Mouse (Mus musculus) limb, embryonic 13.5 days (tissue): Measurements from ENCODE around the gene Btg1-ps1. TPM values are rescaled to one million over a fixed set of nuclear protein-coding genes. Genes with fewer than 3 reads are reported as not detected.
"Not testable (repeated sequence)": the region's sequence is repeated elsewhere in the genome, so short reads cannot be mapped to it uniquely, and the experiment has no call there.

Experiments
- ATAC-seq: fragments of 200-750 bp; cut with Nextera tagmentation; 2 replicates; pipeline ENCODE4 v1.8.0; 2017; ENCODE audit warnings: low read depth, moderate number of reproducible peaks, moderate TSS enrichment; ENCODE audit not compliant: low FRiP score
- H3K27ac ChIP-seq: fragments of 300-500 bp; sonication (generic); 2 replicates; pipeline ENCODE4 v1.5.1; 2015; ENCODE audit warnings: inconsistent platforms, mild to moderate bottlenecking, moderate library complexity
- H3K27me3 ChIP-seq: fragments of 300-500 bp; sonication (generic); 2 replicates; pipeline ENCODE4 v1.6.1; 2015; ENCODE audit warnings: mild to moderate bottlenecking, inconsistent platforms
- H3K36me3 ChIP-seq: fragments of 300-500 bp; sonication (generic); 2 replicates; pipeline ENCODE4 v1.6.1; 2015; ENCODE audit warnings: inconsistent platforms, mild to moderate bottlenecking, moderate library complexity
- H3K4me1 ChIP-seq: fragments of 300-500 bp; sonication (generic); 2 replicates; pipeline ENCODE4 v1.6.1; 2015; ENCODE audit warnings: inconsistent platforms
- H3K4me2 ChIP-seq: fragments of 300-500 bp; sonication (generic); replicated peaks from 2 replicates; pipeline ENCODE4 v1.6.1; 2015; ENCODE audit warnings: inconsistent platforms, mild to moderate bottlenecking, moderate library complexity
- H3K4me3 ChIP-seq: fragments of 300-500 bp; sonication (generic); 2 replicates; pipeline ENCODE4 v1.5.1; 2015; ENCODE audit warnings: moderate library complexity, mild to moderate bottlenecking, inconsistent platforms
- H3K9ac ChIP-seq: fragments of 300-500 bp; sonication (generic); 2 replicates; pipeline ENCODE4 v1.6.1; 2015; ENCODE audit warnings: mild to moderate bottlenecking, inconsistent platforms
- H3K9me3 ChIP-seq: fragments of 300-500 bp; sonication (generic); 2 replicates; pipeline ENCODE4 v1.6.1; 2016; ENCODE audit warnings: inconsistent platforms
- WGBS: fragments of 180-500 bp; shearing (Covaris S2); methylation state at CpG from one replicate; pipeline ENCODE4 v1.1.7; 2015; 5-methylcytosine and 5-hydroxymethylcytosine counted together
- polyA plus RNA-seq: library from polyadenylated mRNA; unstranded; fragments of >200 nt; fragmentation: Nextera tagmentation; extraction: Ambion mirVana; gene quantifications from 2 replicates; pipeline ENCODE4 v1.2.1, GENCODE M21; 2015

Gene Btg1-ps1
- polyA plus RNA-seq, result not detected in 2 replicates

DNA sequence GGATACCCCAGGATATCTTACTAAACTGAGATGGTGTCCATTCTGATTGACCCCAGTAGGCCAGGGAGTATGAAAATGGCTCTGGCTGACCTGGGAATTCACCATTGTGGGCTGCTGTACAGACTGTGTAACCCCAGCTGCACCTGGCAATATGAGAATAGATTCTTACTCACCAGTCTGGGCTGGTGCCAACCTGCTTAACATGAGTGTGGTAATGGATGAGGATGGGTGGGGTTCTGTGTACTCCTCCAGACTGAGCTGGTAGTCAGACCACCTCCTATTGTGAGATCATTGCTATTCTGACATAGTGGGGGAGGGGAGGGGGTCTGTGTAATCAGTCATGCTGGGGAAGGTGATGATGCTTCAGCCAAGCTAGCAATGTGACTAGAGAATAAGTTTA, at the start of gene Btg1-ps1:
TSS of gene Btg1-ps1 (minus strand) at position 219 of the 400 bp plus-strand sequence.
- H3K4me2 ChIP-seq, H3K9ac ChIP-seq, H3K27me3 ChIP-seq, H3K9me3 ChIP-seq, H3K36me3 ChIP-seq, ATAC-seq, H3K27ac ChIP-seq, H3K4me1 ChIP-seq, H3K4me3 ChIP-seq: not testable (repeated sequence)

DNA sequence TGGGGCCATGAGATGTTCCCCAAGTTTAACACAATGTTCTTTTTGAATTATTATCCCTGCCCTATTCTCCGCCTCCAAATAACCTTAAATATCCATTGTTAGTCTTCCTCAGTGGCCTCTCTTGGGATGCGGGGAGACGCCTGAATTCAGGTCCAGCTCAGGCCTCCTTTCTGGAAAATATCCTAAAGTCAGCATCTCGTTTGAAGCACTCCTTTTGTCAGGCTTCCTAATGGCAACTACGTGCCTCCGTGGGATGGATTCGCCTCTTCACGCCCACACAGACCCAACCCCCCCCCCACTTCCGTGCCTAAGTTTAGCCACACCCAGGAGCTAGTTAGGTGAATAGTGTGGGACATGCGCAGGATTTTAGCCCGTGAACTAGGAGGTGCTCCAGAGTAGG, 47.6 kb upstream of the Btg1-ps1 start, which contains the start of gene Rhox10:
TSS of gene Rhox10 (plus strand) at position 301 of the 400 bp plus-strand sequence.
- Histone ChIP-seq H3K4me2 (no peak within 1 kb of the TSS), H3K9me3 (no peaks in the 10 kb centered on the region), H3K36me3 (no peaks in the 10 kb centered on the region), H3K4me1 (no peaks in the 10 kb centered on the region), H3K9ac (no peak within 1 kb of the TSS), H3K27ac (no peak within 1 kb of the TSS), H3K4me3 (no peak within 1 kb of the TSS), H3K27me3 (no peaks in the 10 kb centered on the region)
- WGBS, result 86% methylated on average over 11 of the region's 11 CpGs
- no peak for ATAC-seq

DNA sequence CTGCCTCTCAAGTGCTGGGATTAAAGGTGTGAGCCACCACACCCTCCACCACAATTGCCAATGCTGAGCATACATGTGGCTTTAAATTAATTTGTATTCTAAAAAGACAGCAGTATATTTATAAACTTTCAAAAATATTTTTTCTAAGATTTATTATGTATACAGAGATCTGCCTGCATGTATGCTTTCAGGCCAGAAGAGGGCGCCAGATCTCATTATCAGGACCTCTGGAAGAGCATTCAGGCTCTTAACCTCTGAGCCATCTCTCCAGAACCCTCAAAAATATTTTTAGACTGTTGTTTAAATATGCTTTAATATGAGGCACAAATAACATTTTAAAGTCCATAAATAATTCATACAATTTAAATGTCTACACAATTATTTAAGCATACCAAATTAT, 42.9 kb upstream of the Btg1-ps1 start:
- no peaks in the 10 kb centered on the region for H3K27me3 ChIP-seq
- no peak overlapping the region for H3K4me2 ChIP-seq
- no peaks in the 10 kb centered on the region for H3K36me3 ChIP-seq
- H3K9me3 ChIP-seq, result no peaks in the 10 kb centered on the region
- H3K27ac ChIP-seq, result no peak overlapping the region
- H3K4me1 ChIP-seq, result no peaks in the 10 kb centered on the region
- no peak for ATAC-seq
- WGBS, result 0% methylated on average over 1 of the region's 1 CpGs
- no peak overlapping the region for H3K4me3 ChIP-seq
- H3K9ac ChIP-seq, result no peak overlapping the region

DNA sequence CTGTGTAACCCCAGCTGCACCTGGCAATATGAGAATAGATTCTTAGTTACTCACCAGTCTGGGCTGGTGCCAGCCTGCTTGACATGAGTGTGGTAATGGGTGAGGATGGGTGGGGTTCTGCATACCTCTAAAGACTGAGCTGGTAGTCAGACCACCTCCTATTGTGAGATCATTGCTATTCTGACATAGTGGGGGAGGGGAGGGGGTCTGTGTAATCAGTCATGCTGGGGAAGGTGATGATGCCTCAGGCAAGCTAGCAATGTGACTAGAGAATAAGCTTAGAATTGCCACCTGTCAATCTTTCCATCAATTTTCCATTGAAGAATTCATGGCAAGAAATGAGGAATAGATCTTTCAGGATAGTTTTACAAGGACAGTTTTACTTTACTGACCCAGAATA, 24.4 kb upstream of the Btg1-ps1 start, which contains the start of gene Btg1-ps2:
TSS of gene Btg1-ps2 (minus strand) at position 101 of the 400 bp plus-strand sequence.
- H3K9me3 ChIP-seq, H3K9ac ChIP-seq, ATAC-seq, H3K4me2 ChIP-seq, H3K4me3 ChIP-seq, H3K27me3 ChIP-seq, H3K36me3 ChIP-seq, H3K27ac ChIP-seq, H3K4me1 ChIP-seq: not testable (repeated sequence)

DNA sequence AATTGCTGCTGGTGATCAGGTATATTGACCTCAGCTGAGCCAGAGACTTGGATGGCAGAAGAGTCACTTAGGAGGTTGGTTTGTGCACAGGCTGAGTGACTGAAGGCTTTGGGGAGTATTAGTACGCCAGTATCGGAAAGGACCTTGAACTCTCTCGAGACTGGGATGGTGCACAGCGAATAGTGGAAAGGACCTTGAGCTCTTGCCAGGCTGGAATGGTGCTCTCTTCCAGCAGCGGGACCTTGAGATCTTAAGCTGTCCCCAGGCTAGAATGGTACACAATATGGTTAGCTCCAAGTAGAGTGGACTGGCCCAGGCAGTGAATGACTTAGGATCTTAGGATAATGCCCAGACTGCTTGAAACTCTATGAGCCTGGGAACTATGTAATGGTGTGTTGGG, 21.1 kb upstream of the Btg1-ps1 start:
- no peaks in the 10 kb centered on the region for H3K27me3 ChIP-seq
- no peak overlapping the region for H3K27ac ChIP-seq
- H3K9ac ChIP-seq, result no peak overlapping the region
- ATAC-seq, result no peak
- no peaks in the 10 kb centered on the region for H3K4me1 ChIP-seq
- WGBS, result 95% methylated on average over 5 of the region's 5 CpGs
- no peak overlapping the region for H3K4me3 ChIP-seq
- H3K36me3 ChIP-seq, result no peaks in the 10 kb centered on the region
- H3K9me3 ChIP-seq, result no peaks in the 10 kb centered on the region
- no peak overlapping the region for H3K4me2 ChIP-seq

DNA sequence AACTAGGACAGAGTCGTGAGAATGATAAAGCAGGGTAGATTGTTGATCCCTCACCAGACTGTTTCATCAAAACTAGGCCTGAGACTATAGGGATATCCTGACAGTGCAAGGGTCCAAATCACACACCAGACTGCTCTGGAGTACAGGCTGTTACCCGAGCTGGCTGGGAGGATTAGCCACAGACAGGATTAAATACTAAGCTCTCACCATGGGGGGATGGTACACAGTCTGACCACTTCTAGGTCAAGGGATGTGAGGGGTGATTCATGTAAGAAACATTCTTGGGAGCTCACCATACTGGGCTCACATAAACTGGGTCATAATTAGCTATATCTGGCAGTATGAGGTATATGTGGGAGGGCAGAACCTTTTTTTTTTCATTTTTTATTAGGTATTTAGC, 15.2 kb upstream of the Btg1-ps1 start:
- no peak overlapping the region for H3K4me2 ChIP-seq
- H3K4me3 ChIP-seq, result no peak overlapping the region
- no peak for ATAC-seq
- H3K36me3 ChIP-seq, result no peaks in the 10 kb centered on the region
- no peaks in the 10 kb centered on the region for H3K27me3 ChIP-seq
- no peaks in the 10 kb centered on the region for H3K9me3 ChIP-seq
- H3K4me1 ChIP-seq, result no peaks in the 10 kb centered on the region
- no peak overlapping the region for H3K27ac ChIP-seq
- 56% methylated on average over 2 of the region's 2 CpGs for WGBS
- H3K9ac ChIP-seq, result no peak overlapping the region

DNA sequence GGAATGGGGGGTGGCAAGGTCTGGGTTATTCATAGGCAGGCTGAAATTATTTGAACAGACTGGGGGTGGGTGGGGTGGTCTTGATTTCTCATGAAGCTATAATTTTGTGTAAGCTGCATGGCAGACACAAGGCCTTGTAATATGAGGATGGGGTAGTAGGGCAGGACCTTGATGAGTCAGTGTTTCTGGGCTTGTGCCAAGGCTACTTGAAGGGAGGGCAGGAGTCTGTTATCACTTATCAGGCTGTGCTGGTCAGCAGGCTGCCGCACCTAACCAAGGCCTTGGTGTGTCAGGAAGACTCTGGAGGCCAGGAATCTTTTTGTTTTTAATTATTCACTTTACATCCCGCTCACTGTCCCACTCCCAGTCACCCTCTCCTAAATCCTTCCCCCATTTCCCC, 9.9 kb downstream of the Btg1-ps1 start:
- Histone ChIP-seq H3K9me3 (no peaks in the 10 kb centered on the region), H3K4me2 (no peak overlapping the region), H3K36me3 (no peaks in the 10 kb centered on the region), H3K4me1 (no peaks in the 10 kb centered on the region), H3K27me3 (no peaks in the 10 kb centered on the region), H3K9ac (no peak overlapping the region), H3K27ac (no peak overlapping the region), H3K4me3 (no peak overlapping the region)
- WGBS, result 66% methylated on average over 2 of the region's 2 CpGs
- no peak for ATAC-seq

Other genes starting within 250 kb of the Btg1-ps1 start
- 0.89 and 0.94 TPM in 2 replicates for gene Rhox5, start 214.0 kb downstream of the Btg1-ps1 start, polyA plus RNA-seq
- gene Rhox6, start 191.9 kb downstream of the Btg1-ps1 start, polyA plus RNA-seq, result not detected in 2 replicates
- not detected in 2 replicates for gene Rhox7a, start 187.1 kb downstream of the Btg1-ps1 start, polyA plus RNA-seq
- gene Rhox8, start 139.9 kb downstream of the Btg1-ps1 start, polyA plus RNA-seq, result not detected in 2 replicates
- not detected in 2 replicates for gene Rhox7b, start 121.6 kb downstream of the Btg1-ps1 start, polyA plus RNA-seq
- not detected in 2 replicates for gene Rhox9, start 117.0 kb downstream of the Btg1-ps1 start, polyA plus RNA-seq
- gene Btg1-ps2, start 24.3 kb upstream of the Btg1-ps1 start, polyA plus RNA-seq, result not detected in 2 replicates
- not detected in 2 replicates for gene Rhox10, start 47.7 kb upstream of the Btg1-ps1 start, polyA plus RNA-seq
- not detected in 2 replicates for gene Rhox11, start 66.3 kb upstream of the Btg1-ps1 start, polyA plus RNA-seq
- gene Rhox12, start 92.1 kb upstream of the Btg1-ps1 start, polyA plus RNA-seq, result not detected in 2 replicates
- gene Rhox13, start 102.4 kb upstream of the Btg1-ps1 start, polyA plus RNA-seq, result not detected in 2 replicates
- gene Zbtb33, start 171.0 kb upstream of the Btg1-ps1 start, polyA plus RNA-seq, result 3.5 and 3.6 TPM in 2 replicates
- 32.4 and 34.0 TPM in 2 replicates for gene Tmem255a, start 233.6 kb upstream of the Btg1-ps1 start, polyA plus RNA-seq